ENCODE assay signal across 8 mouse cellular contexts in the genomic region with DNA sequence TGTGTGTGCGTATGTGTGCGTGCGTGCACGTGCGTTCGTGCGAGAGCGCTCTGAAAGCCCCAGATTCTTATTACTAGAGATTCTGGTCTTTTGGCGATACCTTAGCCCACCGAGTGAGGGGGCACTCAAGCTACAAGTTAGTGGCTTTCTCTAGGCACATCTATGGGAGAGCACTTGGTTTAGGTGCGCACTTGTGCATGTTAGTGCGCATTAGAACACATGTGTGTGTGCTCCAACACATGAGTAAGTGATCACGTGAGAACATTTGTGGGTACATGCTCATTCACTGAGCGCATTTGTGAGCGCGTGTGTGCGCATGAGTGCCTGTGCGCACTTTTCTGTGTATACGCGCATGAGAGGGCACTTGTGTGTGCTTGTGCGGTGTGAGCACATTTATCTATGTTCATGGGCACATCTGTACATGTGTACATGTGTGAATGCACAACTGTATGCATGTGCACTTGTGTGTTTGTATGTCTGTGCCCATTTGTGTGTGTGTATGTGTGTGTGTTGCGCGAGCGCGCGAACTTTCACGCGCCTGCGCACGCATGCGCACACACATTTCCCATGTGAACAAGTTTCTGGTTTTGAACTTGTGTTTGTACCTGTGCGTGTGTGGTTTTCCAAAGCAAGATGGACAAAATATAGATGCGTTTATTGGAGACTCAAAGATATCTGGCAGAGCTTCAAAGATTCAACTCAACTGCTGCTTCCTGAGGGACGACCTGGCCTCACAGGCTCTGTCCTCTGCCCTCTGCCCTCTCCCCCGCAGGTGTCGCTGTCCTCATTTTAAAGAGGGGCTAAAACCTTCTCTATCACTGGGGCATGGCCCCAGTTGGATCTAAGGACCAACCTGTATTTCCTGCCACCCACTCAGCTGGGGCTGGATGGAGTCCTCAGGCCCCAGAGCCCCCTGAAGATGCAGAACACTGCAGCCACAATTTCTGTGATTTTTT. TPM values are rescaled to one million over a fixed set of nuclear protein-coding genes. Genes with fewer than 3 reads are reported as not detected.
DNase-seq lines count a peak whose midpoint lies in the region; ATAC-seq and TF ChIP-seq lines count a peak whose summit lies in the region.

No protein-coding gene starts in this region.

- peak overlapping the region; percentile 68 for H3K27ac ChIP-seq in heart, embryonic 12.5 days (ENCODE audit: poor library complexity, severe bottlenecking)
- H3K27ac ChIP-seq in ES-Bruce4 (ENCODE audit: insufficient read depth, low read length) = no peak overlapping the region
- no peak overlapping the region for H3K27ac ChIP-seq in forebrain, embryonic 12.5 days
- H3K27ac ChIP-seq in liver, embryonic 14.5 days = peak overlapping the region; percentile 98

- peaks cover 40% of the 10 kb centered on the region for H3K4me1 ChIP-seq in heart, embryonic 12.5 days (replicated peaks)
- H3K4me1 ChIP-seq in ES-Bruce4 (ENCODE audit: control insufficient read depth, insufficient read depth, low read length) = no peaks in the 10 kb centered on the region
- no peaks in the 10 kb centered on the region for H3K4me1 ChIP-seq in forebrain, embryonic 12.5 days
- H3K4me1 ChIP-seq in liver, embryonic 14.5 days (replicated peaks; ENCODE audit: control insufficient read depth in 2 of 2, insufficient read depth in 2 of 2, low read length in 1 of 2) = peaks cover 40 to 52% of the 10 kb centered on the region in 2 experiments

- peaks cover 64% of the 10 kb centered on the region for H3K27me3 ChIP-seq in heart, embryonic 12.5 days (replicated peaks)
- no peaks in the 10 kb centered on the region for H3K27me3 ChIP-seq in ES-Bruce4 (ENCODE audit: control insufficient read depth, insufficient read depth, low read length, poor library complexity, severe bottlenecking)
- peaks cover 26% of the 10 kb centered on the region; the same call in 1 of the 2 replicates for H3K27me3 ChIP-seq in forebrain, embryonic 12.5 days
- no peaks in the 10 kb centered on the region for H3K27me3 ChIP-seq in liver, embryonic 14.5 days (ENCODE audit: control insufficient read depth, insufficient read depth, low read length)

- TF ChIP-seq CTCF in ES-Bruce4 (IDR thresholded peaks at IDR 0.05; ENCODE audit: low read depth, low read length) = peak; percentile 77
- peak; percentile 69 for TF ChIP-seq CTCF in liver, embryonic 14.5 days (IDR thresholded peaks at IDR 0.05; ENCODE audit: low read depth)

- TF ChIP-seq EP300 in ES-Bruce4 (IDR thresholded peaks at IDR 0.05; ENCODE audit: insufficient read depth, low read depth, low read length) = 0 out of 2 replicates have a peak, but pooled peaks have one; percentile 22
- TF ChIP-seq EP300 in liver, embryonic 14.5 days (IDR thresholded peaks at IDR 0.05; ENCODE audit: low read depth) = no peak

- no peak for ATAC-seq in heart, embryonic 12.5 days (ENCODE audit: insufficient number of reproducible peaks, low FRiP score)
- 0 out of 2 replicates have a peak, but pooled peaks have one; percentile 17 for ATAC-seq in forebrain, embryonic 12.5 days (ENCODE audit: low FRiP score)
- ATAC-seq in liver, embryonic 14.5 days (ENCODE audit: insufficient read depth) = no peak

- peak overlapping the region; percentile 53 for H3K4me2 ChIP-seq in heart, embryonic 12.5 days
- H3K4me2 ChIP-seq in forebrain, embryonic 12.5 days = peak overlapping the region; percentile 50
- peak overlapping the region; percentile 32 for H3K4me2 ChIP-seq in liver, embryonic 14.5 days (ENCODE audit: low read depth)

- H3K9ac ChIP-seq in heart, embryonic 12.5 days = no peak overlapping the region
- no peak overlapping the region for H3K9ac ChIP-seq in ES-Bruce4 (ENCODE audit: low read depth, poor library complexity, severe bottlenecking)
- no peak overlapping the region; the same call in 1 of the 2 replicates for H3K9ac ChIP-seq in forebrain, embryonic 12.5 days
- no peak overlapping the region for H3K9ac ChIP-seq in liver, embryonic 14.5 days (replicated peaks)

- DNase-seq in heart, adult 9 months (ENCODE audit: low spot score in 2 of 2) = no peak
- peak in 1 of 3 experiments; percentile 27 for DNase-seq in liver, embryonic 14.5 days (ENCODE audit: low read depth in 3 of 3, low spot score in 3 of 3)
- no peak for DNase-seq in T-cell, adult 2 months (ENCODE audit: low spot score)
- DNase-seq in ovary, postnatal 36 days (ENCODE audit: low spot score) = no peak
- no peak for DNase-seq in cerebellum, postnatal 4 days (ENCODE audit: low spot score in 2 of 2)

- H3K9me3 ChIP-seq in heart, embryonic 12.5 days (replicated peaks) = no peaks in the 10 kb centered on the region
- no peaks in the 10 kb centered on the region for H3K9me3 ChIP-seq in ES-Bruce4 (replicated peaks; ENCODE audit: control insufficient read depth, insufficient read depth, low read length, poor library complexity, severe bottlenecking)
- H3K9me3 ChIP-seq in forebrain, embryonic 12.5 days = no peaks in the 10 kb centered on the region
- H3K9me3 ChIP-seq in liver, embryonic 14.5 days (ENCODE audit: control insufficient read depth, low read length) = no peaks in the 10 kb centered on the region

- H3K4me3 ChIP-seq in heart, embryonic 12.5 days = peak overlapping the region; percentile 18
- H3K4me3 ChIP-seq in ES-Bruce4 (ENCODE audit: low read depth, low read length) = peak overlapping the region; percentile 54
- H3K4me3 ChIP-seq in forebrain, embryonic 12.5 days (replicated peaks) = peak overlapping the region; percentile 31
- 0 out of 4 replicates have a peak overlapping the region, but pooled peaks of 1 of the 2 experiments have one; percentile 0 for H3K4me3 ChIP-seq in liver, embryonic 14.5 days (ENCODE audit: insufficient read depth in 1 of 2, low read depth in 2 of 2, low read length in 2 of 2)

- TF ChIP-seq POLR2A in ES-Bruce4 (IDR thresholded peaks at IDR 0.05; ENCODE audit: insufficient read depth, low read length) = no peak

- WGBS in heart, embryonic 12.5 days = 48% methylated on average over 36 of the region's 36 CpGs
- WGBS in forebrain, embryonic 12.5 days = 44% methylated on average over 36 of the region's 36 CpGs
- WGBS in liver, embryonic 14.5 days (ENCODE audit: insufficient replicate concordance) = 52% methylated on average over 36 of the region's 36 CpGs

- H3K36me3 ChIP-seq in heart, embryonic 12.5 days = no peaks in the 10 kb centered on the region
- H3K36me3 ChIP-seq in ES-Bruce4 (ENCODE audit: control insufficient read depth, insufficient read depth, low read length, poor library complexity, severe bottlenecking) = no peaks in the 10 kb centered on the region
- no peaks in the 10 kb centered on the region for H3K36me3 ChIP-seq in forebrain, embryonic 12.5 days (replicated peaks)
- H3K36me3 ChIP-seq in liver, embryonic 14.5 days (replicated peaks; ENCODE audit: control insufficient read depth, insufficient read depth, low read depth) = no peaks in the 10 kb centered on the region

RNA-seq across cellular contexts. Expression of a gene that starts 38.1 kb away (rescaled TPM):
- polyA plus RNA-seq in heart, embryonic 12.5 days (2016; fragmentation: Nextera tagmentation; extraction: Ambion mirVana) = 12.7 and 13.4 TPM in 2 replicates
- polyA plus RNA-seq in ES-Bruce4 (2011; ENCODE audit: insufficient read depth, insufficient read length, low read depth, missing spikeins) = 1.4 and 1.7 TPM in 2 replicates
- polyA plus RNA-seq in forebrain, embryonic 12.5 days (2016; fragmentation: Nextera tagmentation; extraction: Ambion mirVana) = 17.1 and 27.4 TPM in 2 replicates
- polyA plus RNA-seq in liver, embryonic 14.5 days (2012; rRNA removed) = 1.5 and 1.6 TPM in 2 replicates
- 1.4 and 2.1 TPM in 2 replicates for polyA plus RNA-seq in liver, embryonic 14.5 days (2014; fragmentation: Nextera tagmentation; extraction: Ambion mirVana)

RNA-seq across cellular contexts. Expression of a gene that starts 48.0 kb away (rescaled TPM):
- polyA plus RNA-seq in heart, embryonic 12.5 days (2016; fragmentation: Nextera tagmentation; extraction: Ambion mirVana) = 0.13 and 0.20 TPM in 2 replicates
- 0.43 and 0.78 TPM in 2 replicates for polyA plus RNA-seq in ES-Bruce4 (2011; ENCODE audit: insufficient read depth, insufficient read length, low read depth, missing spikeins)
- 1.2 and 4.4 TPM in 2 replicates for polyA plus RNA-seq in forebrain, embryonic 12.5 days (2016; fragmentation: Nextera tagmentation; extraction: Ambion mirVana)
- polyA plus RNA-seq in liver, embryonic 14.5 days (2012; rRNA removed) = 0.10 TPM in 2 replicates
- polyA plus RNA-seq in liver, embryonic 14.5 days (2014; fragmentation: Nextera tagmentation; extraction: Ambion mirVana) = 0.10 and 0.13 TPM in 2 replicates

RNA-seq across cellular contexts. Expression of a gene that starts 57.3 kb away (rescaled TPM):
- polyA plus RNA-seq in heart, embryonic 12.5 days (2016; fragmentation: Nextera tagmentation; extraction: Ambion mirVana) = not detected in 2 replicates
- polyA plus RNA-seq in ES-Bruce4 (2011; ENCODE audit: insufficient read depth, insufficient read length, low read depth, missing spikeins) = 82.9 and 84.3 TPM in 2 replicates
- polyA plus RNA-seq in forebrain, embryonic 12.5 days (2016; fragmentation: Nextera tagmentation; extraction: Ambion mirVana) = not detected in 2 replicates
- not detected in 2 replicates for polyA plus RNA-seq in liver, embryonic 14.5 days (2012; rRNA removed)
- not detected in 2 replicates for polyA plus RNA-seq in liver, embryonic 14.5 days (2014; fragmentation: Nextera tagmentation; extraction: Ambion mirVana)

Comparison
In these comparisons a context has a peak if more than half of its experiments do, and no peak if none do; other contexts are left out.
1. H3K27ac ChIP-seq: peak in heart, embryonic 12.5 days (single experiment) and liver, embryonic 14.5 days (single experiment); none in ES-Bruce4 (single experiment) and forebrain, embryonic 12.5 days (single experiment).
2. RNA of a gene that starts 57.3 kb away (polyA plus RNA-seq): 82.9 to 84.3 TPM in ES-Bruce4; not detected in heart, embryonic 12.5 days, not detected in forebrain, embryonic 12.5 days and not detected in liver, embryonic 14.5 days; every median in the first group is over 10 times any median in the second.
3. Peak in every context shown above with its lines, with median percentiles within 50 percentile points of each other: H3K4me2 ChIP-seq.